Mouse (Mus musculus): ENCODE data around the gene Wdr35.
"Not testable (repeated sequence)": the region's sequence is repeated elsewhere in the genome, so short reads cannot be mapped to it uniquely, and the experiment has no call there.

Gene Wdr35

GRCm38 (mm10) chr12:9007811-9008210 lies 34.1 kb downstream of the Wdr35 start:
- no peak for DNase-seq

- DNase-seq = no peak
These were observed 36.6 kb downstream of the Wdr35 start for GRCm38 (mm10) chr12:9010311-9010710.

GRCm38 (mm10) chr12:9016376-9016775 lies 42.7 kb downstream of the Wdr35 start:
- DNase-seq = no peak

GRCm38 (mm10) chr12:9020431-9020830 lies 46.7 kb downstream of the Wdr35 start:
- DNase-seq = no peak

- DNase-seq = no peak
These were observed 47.3 kb downstream of the Wdr35 start for GRCm38 (mm10) chr12:9020986-9021385.

GRCm38 (mm10) chr12:9023031-9023430 lies 49.3 kb downstream of the Wdr35 start:
- DNase-seq = no peak

- no peak for DNase-seq
These were observed 50.4 kb downstream of the Wdr35 start for GRCm38 (mm10) chr12:9024071-9024470.

- DNase-seq = no peak
These were observed 51.0 kb downstream of the Wdr35 start for GRCm38 (mm10) chr12:9024736-9025135.

GRCm38 (mm10) chr12:9026843-9027242 lies 53.2 kb downstream of the Wdr35 start:
- no peak for DNase-seq

GRCm38 (mm10) chr12:9028816-9029215 lies 55.1 kb downstream of the Wdr35 start:
- DNase-seq = not testable (repeated sequence)

GRCm38 (mm10) chr12:9029506-9029887 lies 55.8 kb downstream of the Wdr35 start:
- DNase-seq = no peak

- DNase-seq = peak; percentile 96 to 97
These were observed 56.4 kb downstream of the Wdr35 start, which contains the start of gene Ttc32 for GRCm38 (mm10) chr12:9029888-9030723. Gene Ttc32, plus strand, starts transcription at chr12:9029997.

- DNase-seq = no peak
These were observed 57.5 kb downstream of the Wdr35 start for GRCm38 (mm10) chr12:9031166-9031565.

- DNase-seq = no peak
These were observed 59.4 kb downstream of the Wdr35 start for GRCm38 (mm10) chr12:9033140-9033539.

- no peak for DNase-seq
These were observed 62.7 kb downstream of the Wdr35 start for GRCm38 (mm10) chr12:9036409-9036808.

- no peak for DNase-seq
These were observed 66.5 kb downstream of the Wdr35 start for GRCm38 (mm10) chr12:9040177-9040576.

- DNase-seq = no peak
These were observed 67.0 kb downstream of the Wdr35 start for GRCm38 (mm10) chr12:9040686-9041085.

GRCm38 (mm10) chr12:9042316-9042715 lies 68.6 kb downstream of the Wdr35 start:
- DNase-seq = no peak

- no peak for DNase-seq
These were observed 69.1 kb downstream of the Wdr35 start for GRCm38 (mm10) chr12:9042759-9043158.

- no peak for DNase-seq
These were observed 71.0 kb downstream of the Wdr35 start for GRCm38 (mm10) chr12:9044666-9045065.

GRCm38 (mm10) chr12:9046674-9047073 lies 73.0 kb downstream of the Wdr35 start:
- no peak for DNase-seq

- DNase-seq = no peak
These were observed 74.4 kb downstream of the Wdr35 start for GRCm38 (mm10) chr12:9048090-9048489.

- no peak for DNase-seq
These were observed 77.1 kb downstream of the Wdr35 start for GRCm38 (mm10) chr12:9050824-9051223.

GRCm38 (mm10) chr12:9052075-9052829 lies 78.6 kb downstream of the Wdr35 start:
- peak; percentile 80 to 89 for DNase-seq

Data from cerebellum, postnatal 25 days (tissue).